Mouse (Mus musculus) cerebellum, postnatal 25 days (tissue): Measurements from ENCODE around the gene Cptp.

Experiments
- DNase-seq, 2 experiments: peaks; one replicate each; pipeline ENCODE4 v3.0.0; 2021; ENCODE audit warnings: mixed read lengths in 2 of 2

Cptp gene

GRCm38 (mm10) chr4:155887674-155888073 lies 18.4 kb upstream of the Cptp start:
- peak in 1 of 2 experiments; percentile 9 for DNase-seq

GRCm38 (mm10) chr4:155886330-155886729 lies 17.1 kb upstream of the Cptp start:
- no peak for DNase-seq

- DNase-seq, result no peak
These were observed 14.3 kb upstream of the Cptp start for GRCm38 (mm10) chr4:155883587-155883986.

GRCm38 (mm10) chr4:155871404-155871803 lies 2.2 kb upstream of the Cptp start:
- DNase-seq, result no peak

- peak in 1 of 2 experiments; percentile 51 for DNase-seq
These were observed 484 bp downstream of the Cptp start for GRCm38 (mm10) chr4:155868614-155869298.

GRCm38 (mm10) chr4:155863001-155863400 lies 6.2 kb downstream of the Cptp start, which contains the start of gene Tas1r3:
Gene Tas1r3, minus strand, starts transcription at chr4:155863362.
- peak in 1 of 2 experiments; percentile 25 for DNase-seq

- peak in 1 of 2 experiments; percentile 9 for DNase-seq
These were observed 7.5 kb downstream of the Cptp start for GRCm38 (mm10) chr4:155861787-155862186.

- peak in 1 of 2 experiments; percentile 14 for DNase-seq
These were observed 9.9 kb downstream of the Cptp start for GRCm38 (mm10) chr4:155859318-155859717.

GRCm38 (mm10) chr4:155856881-155857280 lies 12.4 kb downstream of the Cptp start:
- no peak for DNase-seq

GRCm38 (mm10) chr4:155856071-155856470 lies 13.2 kb downstream of the Cptp start:
- DNase-seq, result peak; percentile 44 to 61

- DNase-seq, result peak; percentile 8 to 20
These were observed 14.2 kb downstream of the Cptp start for GRCm38 (mm10) chr4:155854991-155855390.

GRCm38 (mm10) chr4:155853421-155853820 lies 15.8 kb downstream of the Cptp start:
- peak in 1 of 2 experiments; percentile 12 for DNase-seq

GRCm38 (mm10) chr4:155851951-155852411 lies 17.3 kb downstream of the Cptp start:
- DNase-seq, result peak; percentile 64 to 73

- peak in 1 of 2 experiments; percentile 16 for DNase-seq
These were observed 17.9 kb downstream of the Cptp start for GRCm38 (mm10) chr4:155851368-155851767.

GRCm38 (mm10) chr4:155849792-155850451 lies 19.3 kb downstream of the Cptp start:
- peak in 1 of 2 experiments; percentile 10 for DNase-seq

- DNase-seq, result peak in 1 of 2 experiments; percentile 9
These were observed 19.8 kb downstream of the Cptp start for GRCm38 (mm10) chr4:155849391-155849790.

GRCm38 (mm10) chr4:155848434-155849095 lies 20.7 kb downstream of the Cptp start:
- peak in 1 of 2 experiments; percentile 22 for DNase-seq

- DNase-seq, result peak; percentile 49 to 70
These were observed 21.5 kb downstream of the Cptp start for GRCm38 (mm10) chr4:155847591-155848352.

GRCm38 (mm10) chr4:155846871-155847578 lies 22.2 kb downstream of the Cptp start, which contains the start of gene Dvl1:
Gene Dvl1, plus strand, starts transcription at chr4:155847402.
- DNase-seq, result peak; percentile 98 to 99

- peak in 1 of 2 experiments; percentile 3 for DNase-seq
These were observed 26.0 kb downstream of the Cptp start for GRCm38 (mm10) chr4:155843231-155843630.

GRCm38 (mm10) chr4:155841651-155842270 lies 27.5 kb downstream of the Cptp start:
- peak in 1 of 2 experiments; percentile 58 for DNase-seq
